Mouse (Mus musculus): ENCODE results near the gene 4930518I15Rik. TPM values are rescaled to one million over a fixed set of nuclear protein-coding genes. Genes with fewer than 3 reads are reported as not detected.
A peak's percentile ranks its signal among the peaks of the same experiment; 100 is the strongest.

Gene 4930518I15Rik
- total and polyA plus RNA-seq, 2 experiments from 2014 or later, result 1.7 to 3.6 TPM

- H3K36me3 ChIP-seq (ENCODE audit: insufficient read depth, low read length), result no peaks in the 10 kb centered on the region
- no peaks in the 10 kb centered on the region for H3K9me3 ChIP-seq (ENCODE audit: low read length)
- no peak for TF ChIP-seq CTCF (IDR thresholded peaks at IDR 0.05; ENCODE audit: low read depth)
- 58% methylated on average over 6 of the region's 6 CpGs for whole genome bisulfite sequencing
- no peak overlapping the region for H3K4me2 ChIP-seq (ENCODE audit: low read depth, low read length)
- ATAC-seq (no peak), DNase-seq (ENCODE audit: low spot score) (no peak)
- no peak overlapping the region for H3K9ac ChIP-seq (replicated peaks; ENCODE audit: low read length)
- H3K4me3 ChIP-seq (ENCODE audit: low read length), result no peak overlapping the region
- H3K4me1 ChIP-seq (ENCODE audit: insufficient read depth, low read length), result peaks cover 9% of the 10 kb centered on the region; the same call in 1 of the 2 replicates
- no peak overlapping the region for H3K27ac ChIP-seq
- H3K27me3 ChIP-seq (ENCODE audit: insufficient read depth, low read length), result no peaks in the 10 kb centered on the region
Measured at GRCm38 (mm10) chr2:156847653-156848052, 10.1 kb downstream of the 4930518I15Rik start.

GRCm38 (mm10) chr2:156844715-156845114 is 13.0 kb downstream of the 4930518I15Rik start:
- H3K4me3 ChIP-seq (ENCODE audit: low read length), result no peak overlapping the region
- no peaks in the 10 kb centered on the region for H3K36me3 ChIP-seq (ENCODE audit: insufficient read depth, low read length)
- no peak overlapping the region for H3K27ac ChIP-seq
- H3K27me3 ChIP-seq (ENCODE audit: insufficient read depth, low read length), result no peaks in the 10 kb centered on the region
- TF ChIP-seq CTCF (IDR thresholded peaks at IDR 0.05; ENCODE audit: low read depth), result no peak
- DNase-seq (ENCODE audit: low spot score) (peak; percentile 21), ATAC-seq (no peak; the same call in 1 of the 2 replicates)
- peaks cover 18% of the 10 kb centered on the region; the same call in 1 of the 2 replicates for H3K4me1 ChIP-seq (ENCODE audit: insufficient read depth, low read length)
- H3K4me2 ChIP-seq (ENCODE audit: low read depth, low read length), result no peak overlapping the region
- H3K9ac ChIP-seq (replicated peaks; ENCODE audit: low read length), result no peak overlapping the region
- 33% methylated on average over 10 of the region's 10 CpGs for WGBS
- H3K9me3 ChIP-seq (ENCODE audit: low read length), result no peaks in the 10 kb centered on the region

GRCm38 (mm10) chr2:156843331-156843730 is 14.4 kb downstream of the 4930518I15Rik start:
- Histone ChIP-seq H3K27ac (no peak overlapping the region), H3K4me2 (ENCODE audit: low read depth, low read length) (no peak overlapping the region), H3K27me3 (ENCODE audit: insufficient read depth, low read length) (no peaks in the 10 kb centered on the region), H3K36me3 (ENCODE audit: insufficient read depth, low read length) (no peaks in the 10 kb centered on the region), H3K9ac (replicated peaks; ENCODE audit: low read length) (no peak overlapping the region), H3K4me1 (ENCODE audit: insufficient read depth, low read length) (peaks cover 19% of the 10 kb centered on the region; the same call in 1 of the 2 replicates), H3K9me3 (ENCODE audit: low read length) (no peaks in the 10 kb centered on the region), H3K4me3 (ENCODE audit: low read length) (no peak overlapping the region)
- 63% methylated on average over 10 of the region's 10 CpGs for WGBS
- DNase-seq (ENCODE audit: low spot score) (no peak), ATAC-seq (no peak)
- no peak for TF ChIP-seq CTCF (IDR thresholded peaks at IDR 0.05; ENCODE audit: low read depth)

GRCm38 (mm10) chr2:156842711-156843110 is 15.0 kb downstream of the 4930518I15Rik start:
- H3K36me3 ChIP-seq (ENCODE audit: insufficient read depth, low read length), result no peaks in the 10 kb centered on the region
- ATAC-seq (no peak), DNase-seq (ENCODE audit: low spot score) (no peak)
- no peak for TF ChIP-seq CTCF (IDR thresholded peaks at IDR 0.05; ENCODE audit: low read depth)
- WGBS, result 31% methylated on average over 11 of the region's 11 CpGs
- H3K4me3 ChIP-seq (ENCODE audit: low read length), result no peak overlapping the region
- peak overlapping the region; percentile 19; the same call in 1 of the 2 replicates for H3K9ac ChIP-seq (replicated peaks; ENCODE audit: low read length)
- peak overlapping the region; percentile 77 for H3K4me2 ChIP-seq (ENCODE audit: low read depth, low read length)
- peaks cover 19% of the 10 kb centered on the region; the same call in 1 of the 2 replicates for H3K4me1 ChIP-seq (ENCODE audit: insufficient read depth, low read length)
- no peak overlapping the region for H3K27ac ChIP-seq
- H3K27me3 ChIP-seq (ENCODE audit: insufficient read depth, low read length), result no peaks in the 10 kb centered on the region
- no peaks in the 10 kb centered on the region for H3K9me3 ChIP-seq (ENCODE audit: low read length)

GRCm38 (mm10) chr2:156841841-156842706 is 15.7 kb downstream of the 4930518I15Rik start:
- Histone ChIP-seq H3K27ac (peak overlapping the region; percentile 49; the same call in 1 of the 2 replicates), H3K4me1 (ENCODE audit: insufficient read depth, low read length) (peaks cover 19% of the 10 kb centered on the region; the same call in 1 of the 2 replicates), H3K36me3 (ENCODE audit: insufficient read depth, low read length) (no peaks in the 10 kb centered on the region), H3K27me3 (ENCODE audit: insufficient read depth, low read length) (no peaks in the 10 kb centered on the region), H3K9me3 (ENCODE audit: low read length) (no peaks in the 10 kb centered on the region), H3K4me3 (ENCODE audit: low read length) (peak overlapping the region; percentile 58), H3K9ac (replicated peaks; ENCODE audit: low read length) (peak overlapping the region; percentile 19; the same call in 1 of the 2 replicates), H3K4me2 (ENCODE audit: low read depth, low read length) (peak overlapping the region; percentile 77)
- TF ChIP-seq CTCF (IDR thresholded peaks at IDR 0.05; ENCODE audit: low read depth), result 0 out of 2 replicates have a peak, but pooled peaks have one; percentile 3
- ATAC-seq, result no peak
- peak; percentile 68 for DNase-seq (ENCODE audit: low spot score)
- WGBS, result 18% methylated on average over 20 of the region's 20 CpGs

GRCm38 (mm10) chr2:156841028-156841840 is 16.5 kb downstream of the 4930518I15Rik start:
- H3K9me3 ChIP-seq (ENCODE audit: low read length), result no peaks in the 10 kb centered on the region
- H3K27me3 ChIP-seq (ENCODE audit: insufficient read depth, low read length), result no peaks in the 10 kb centered on the region
- DNase-seq (ENCODE audit: low spot score) (peak; percentile 63), ATAC-seq (peak; percentile 44)
- no peaks in the 10 kb centered on the region for H3K36me3 ChIP-seq (ENCODE audit: insufficient read depth, low read length)
- WGBS, result under 1% methylated on average over 41 of the region's 42 CpGs
- H3K9ac ChIP-seq (replicated peaks; ENCODE audit: low read length), result peak overlapping the region; percentile 47; the same call in 1 of the 2 replicates
- peaks cover 19% of the 10 kb centered on the region; the same call in 1 of the 2 replicates for H3K4me1 ChIP-seq (ENCODE audit: insufficient read depth, low read length)
- peak overlapping the region; percentile 77 for H3K4me2 ChIP-seq (ENCODE audit: low read depth, low read length)
- peak overlapping the region; percentile 58 for H3K4me3 ChIP-seq (ENCODE audit: low read length)
- peak overlapping the region; percentile 73; the same call in 1 of the 2 replicates for H3K27ac ChIP-seq
- no peak for TF ChIP-seq CTCF (IDR thresholded peaks at IDR 0.05; ENCODE audit: low read depth)
